Mouse (Mus musculus) liver, postnatal 0 days (tissue): Measurements from ENCODE around the gene Pisd. TPM values are rescaled to one million over a fixed set of nuclear protein-coding genes. Genes with fewer than 3 reads are reported as not detected.

Source experiments
- ATAC-seq: fragments of 200-750 bp; cut with Nextera tagmentation; 2 replicates; pipeline ENCODE4 v1.8.0; 2017; ENCODE audit warnings: mild to moderate bottlenecking, moderate library complexity
- DNase-seq: peaks from one replicate; pipeline ENCODE4 v3.0.0-alpha.2; 2016
- H3K27ac ChIP-seq: fragments of 300-500 bp; sonication (generic); 2 replicates; pipeline ENCODE4 v1.5.1; 2014; ENCODE audit warnings: antibody characterized with exemption, moderate library complexity, mild to moderate bottlenecking, low read depth
- H3K27me3 ChIP-seq: fragments of 300-500 bp; sonication (generic); 2 replicates; pipeline ENCODE4 v1.6.1; 2014; ENCODE audit warnings: low read length, control low read depth, mixed read lengths; ENCODE audit not compliant: insufficient read depth
- H3K36me3 ChIP-seq: fragments of 300-500 bp; sonication (generic); replicated peaks from 2 replicates; pipeline ENCODE4 v1.6.1; 2014; ENCODE audit warnings: mild to moderate bottlenecking, control low read depth, low read length, moderate library complexity, mixed read lengths; ENCODE audit not compliant: insufficient read depth
- H3K4me1 ChIP-seq: fragments of 300-500 bp; sonication (generic); 2 replicates; pipeline ENCODE4 v1.6.1; 2014; ENCODE audit warnings: antibody characterized with exemption, mild to moderate bottlenecking, control low read depth; ENCODE audit not compliant: insufficient read depth
- H3K4me2 ChIP-seq: fragments of 300-500 bp; sonication (generic); 2 replicates; pipeline ENCODE4 v1.6.1; 2014; ENCODE audit warnings: low read depth, mild to moderate bottlenecking, low read length, moderate library complexity, mixed read lengths
- H3K4me3 ChIP-seq: fragments of 300-500 bp; sonication (generic); 2 replicates; pipeline ENCODE4 v1.5.1; 2014; ENCODE audit warnings: low read depth, low read length
- H3K9ac ChIP-seq: fragments of 300-500 bp; sonication (generic); replicated peaks from 2 replicates; pipeline ENCODE4 v1.6.1; 2014; ENCODE audit warnings: mild to moderate bottlenecking, moderate library complexity
- H3K9me3 ChIP-seq: fragments of 300-500 bp; sonication (generic); 2 replicates; pipeline ENCODE4 v1.6.1; 2016; ENCODE audit warnings: mild to moderate bottlenecking, control low read depth, low read length, mixed read lengths
- CTCF ChIP-seq: sonication (generic); IDR thresholded peaks from 2 replicates; pipeline ENCODE4 v1.5.1; 2016; ENCODE audit warnings: antibody characterized with exemption, low read depth
- EP300 ChIP-seq: IDR thresholded peaks from 2 replicates; pipeline ENCODE4 v1.6.1; 2016; ENCODE audit warnings: antibody characterized with exemption, low read depth, mild to moderate bottlenecking
- WGBS: fragments of 180-500 bp; shearing (Covaris S2); extraction: QIAGEN DNeasy Blood & Tissue Kit; methylation state at CpG from one replicate; pipeline ENCODE4 v1.1.7; 2014; ENCODE audit not compliant: insufficient replicate concordance; 5-methylcytosine and 5-hydroxymethylcytosine counted together
- polyA plus RNA-seq: library from polyadenylated mRNA; unstranded; fragments of >200 nt; fragmentation: Nextera tagmentation; extraction: Ambion mirVana; gene quantifications from 2 replicates; pipeline ENCODE4 v1.2.1, GENCODE M21; 2015

Gene Pisd
- polyA plus RNA-seq, 1 experiment from 2014 or later: 42.2 TPM

GRCm38 (mm10) chr5:32713042-32713702 lies 72.3 kb downstream of the Pisd start:
- WGBS: 17% methylated on average over 2 of the region's 2 CpGs
- H3K36me3 ChIP-seq: no peaks in the 10 kb centered on the region
- H3K4me1 ChIP-seq: peaks cover 10% of the 10 kb centered on the region; the same call in 1 of the 2 replicates
- H3K9me3 ChIP-seq: no peaks in the 10 kb centered on the region
- ATAC-seq: peak; percentile 26; the same call in 1 of the 2 replicates
- peak overlapping the region; percentile 45 for H3K9ac ChIP-seq
- H3K4me2 ChIP-seq: peak overlapping the region; percentile 73
- peak overlapping the region; percentile 63 for H3K4me3 ChIP-seq
- no peak for TF ChIP-seq EP300
- TF ChIP-seq CTCF: no peak
- no peak for DNase-seq
- peak overlapping the region; percentile 88 for H3K27ac ChIP-seq
- no peaks in the 10 kb centered on the region for H3K27me3 ChIP-seq

- ATAC-seq: no peak
- no peak overlapping the region for H3K4me3 ChIP-seq
- peak overlapping the region; percentile 73; the same call in 1 of the 2 replicates for H3K4me2 ChIP-seq
Observed at GRCm38 (mm10) chr5:32712221-32713041, 73.0 kb downstream of the Pisd start.

GRCm38 (mm10) chr5:32711485-32711884 lies 74.0 kb downstream of the Pisd start:
- Histone ChIP-seq H3K27ac (no peak overlapping the region), H3K4me1 (peaks cover 8% of the 10 kb centered on the region; the same call in 1 of the 2 replicates), H3K36me3 (no peaks in the 10 kb centered on the region), H3K4me3 (no peak overlapping the region), H3K9ac (no peak overlapping the region), H3K9me3 (no peaks in the 10 kb centered on the region), H3K4me2 (no peak overlapping the region), H3K27me3 (no peaks in the 10 kb centered on the region)
- WGBS: 76% methylated on average over 5 of the region's 5 CpGs
- TF ChIP-seq EP300 (no peak), CTCF (no peak)
- ATAC-seq (no peak), DNase-seq (no peak)

More at GRCm38 (mm10) chr5:32712221-32713041, 73.0 kb downstream of the Pisd start:
- no peak overlapping the region; the same call in 1 of the 2 replicates for H3K9ac ChIP-seq
- no peaks in the 10 kb centered on the region for H3K36me3 ChIP-seq
- H3K9me3 ChIP-seq: no peaks in the 10 kb centered on the region
- H3K27ac ChIP-seq: 0 out of 2 replicates have a peak overlapping the region, but pooled peaks have one; percentile 88
- TF ChIP-seq CTCF: no peak
- no peak for TF ChIP-seq EP300
- no peaks in the 10 kb centered on the region for H3K27me3 ChIP-seq
- 64% methylated on average over 4 of the region's 4 CpGs for WGBS
- H3K4me1 ChIP-seq: peaks cover 10% of the 10 kb centered on the region; the same call in 1 of the 2 replicates
- no peak for DNase-seq

GRCm38 (mm10) chr5:32706226-32706780 lies 79.1 kb downstream of the Pisd start:
- no peak overlapping the region for H3K27ac ChIP-seq
- H3K36me3 ChIP-seq: no peaks in the 10 kb centered on the region
- 52% methylated on average over 2 of the region's 2 CpGs for WGBS
- no peak overlapping the region for H3K4me2 ChIP-seq
- TF ChIP-seq EP300 (no peak), CTCF (no peak)
- no peak for DNase-seq
- H3K4me1 ChIP-seq: no peaks in the 10 kb centered on the region
- H3K9me3 ChIP-seq: no peaks in the 10 kb centered on the region
- no peaks in the 10 kb centered on the region for H3K27me3 ChIP-seq
- H3K9ac ChIP-seq: no peak overlapping the region
- H3K4me3 ChIP-seq: no peak overlapping the region
- ATAC-seq: no peak

- WGBS: 55% methylated on average over 5 of the region's 5 CpGs
- Histone ChIP-seq H3K27me3 (no peaks in the 10 kb centered on the region), H3K27ac (peak overlapping the region; percentile 67), H3K9ac (no peak overlapping the region), H3K4me3 (no peak overlapping the region), H3K36me3 (no peaks in the 10 kb centered on the region), H3K4me1 (peaks cover 10% of the 10 kb centered on the region), H3K9me3 (no peaks in the 10 kb centered on the region), H3K4me2 (no peak overlapping the region)
- DNase-seq: no peak
- peak; percentile 80 for ATAC-seq
- TF ChIP-seq EP300 (no peak), CTCF (no peak)
Observed at GRCm38 (mm10) chr5:32697208-32697867, 88.1 kb downstream of the Pisd start.

GRCm38 (mm10) chr5:32693411-32693810 lies 92.0 kb downstream of the Pisd start:
- no peaks in the 10 kb centered on the region for H3K36me3 ChIP-seq
- no peak overlapping the region for H3K9ac ChIP-seq
- 25% methylated on average over 2 of the region's 2 CpGs for WGBS
- H3K27ac ChIP-seq: no peak overlapping the region
- no peak overlapping the region for H3K4me2 ChIP-seq
- H3K9me3 ChIP-seq: no peaks in the 10 kb centered on the region
- TF ChIP-seq CTCF (no peak), EP300 (no peak)
- H3K27me3 ChIP-seq: no peaks in the 10 kb centered on the region
- ATAC-seq (no peak), DNase-seq (no peak)
- H3K4me1 ChIP-seq: peaks cover 10% of the 10 kb centered on the region
- no peak overlapping the region for H3K4me3 ChIP-seq

Other genes starting within 250 kb of the Pisd start
- 5.7 and 6.4 TPM in 2 replicates for gene Yes1, start 174.5 kb downstream of the Pisd start, polyA plus RNA-seq
- not detected in 2 replicates for gene Gm20671, start 41.5 kb upstream of the Pisd start, polyA plus RNA-seq
- gene Prr14l, start 68.6 kb upstream of the Pisd start, polyA plus RNA-seq: 5.6 and 7.4 TPM in 2 replicates
- gene Depdc5, start 78.1 kb upstream of the Pisd start, polyA plus RNA-seq: 3.0 and 3.6 TPM in 2 replicates
- 125 and 133 TPM in 2 replicates for gene Ywhah, start 233.2 kb upstream of the Pisd start, polyA plus RNA-seq